Mouse (Mus musculus): Measurements from ENCODE around the gene Cish.

DNA sequence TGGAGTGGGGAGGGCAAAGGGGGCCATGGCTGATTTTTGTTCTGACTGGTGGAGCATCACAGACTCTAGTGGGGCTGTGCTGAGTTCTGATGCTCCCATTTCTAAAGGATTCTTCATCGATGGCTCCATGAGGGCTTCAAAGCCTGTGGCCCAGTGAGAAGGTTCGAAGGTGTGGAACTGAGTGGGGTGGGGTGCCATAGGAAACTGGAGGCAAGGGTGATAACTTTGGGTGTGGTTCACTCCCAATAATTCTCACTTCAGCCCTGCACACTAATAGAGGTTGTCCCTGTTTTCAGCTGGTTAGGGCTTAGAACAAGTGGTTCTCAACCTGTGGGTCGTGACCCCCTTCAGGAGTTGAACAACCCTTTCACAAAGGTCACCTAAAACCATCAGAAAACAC is 8.6 kb downstream of the Cish start:
- TF ChIP-seq CTCF (conservative IDR thresholded peaks at IDR 0.05; ENCODE audit: low read length) (no peak), POU5F1 (IDR thresholded peaks at IDR 0.05; ENCODE audit: borderline replicate concordance, low read length) (no peak)

All from E14TG2a.4 (cell line).